Mouse (Mus musculus) heart, adult 2 months (tissue): ENCODE data around the gene Ptger2. TPM values are rescaled to one million over a fixed set of nuclear protein-coding genes. Genes with fewer than 3 reads are reported as not detected.

Experiments used
- DNase-seq, 2 experiments: peaks; one replicate each; pipeline ENCODE4 v3.0.0; 2021
- H3K27ac ChIP-seq: fragments of 200-600 bp; 2 replicates; pipeline ENCODE4 v1.8.1; 2022
- H3K27me3 ChIP-seq: fragments of 200-500 bp; 2 replicates; pipeline ENCODE4 v1.6.1; 2012; ENCODE audit warnings: mild to moderate bottlenecking, low read length, inconsistent platforms, mixed read lengths; ENCODE audit not compliant: control insufficient read depth, insufficient read depth
- H3K36me3 ChIP-seq: fragments of 200-500 bp; 2 replicates; pipeline ENCODE4 v1.6.1; 2012; ENCODE audit warnings: low read length, inconsistent platforms; ENCODE audit not compliant: control insufficient read depth, insufficient read depth
- H3K4me1 ChIP-seq: fragments of 200-500 bp; 2 replicates; pipeline ENCODE4 v1.6.1; 2011; ENCODE audit warnings: low read length; ENCODE audit not compliant: control insufficient read depth, insufficient read depth
- H3K4me3 ChIP-seq: fragments of 200-600 bp; 2 replicates; pipeline ENCODE4 v1.8.1; 2022
- H3K79me2 ChIP-seq: fragments of 200-500 bp; replicated peaks from 2 replicates; pipeline ENCODE4 v1.6.1; 2012; ENCODE audit warnings: mild to moderate bottlenecking, inconsistent platforms, low read length, moderate library complexity, mixed read lengths; ENCODE audit not compliant: control insufficient read depth, insufficient read depth
- H3K9ac ChIP-seq: fragments of 200-500 bp; 2 replicates; pipeline ENCODE4 v1.6.1; 2012; ENCODE audit warnings: low read depth, mild to moderate bottlenecking, control low read depth, inconsistent platforms, low read length, mixed read lengths
- CTCF ChIP-seq: fragments of 200-600 bp; IDR thresholded peaks from 2 replicates; pipeline ENCODE4 v1.8.1; 2022; ENCODE audit warnings: antibody characterized with exemption, mild to moderate bottlenecking, moderate library complexity
- EP300 ChIP-seq: fragments of 200-500 bp; IDR thresholded peaks from 2 replicates; pipeline ENCODE4 v1.6.1; 2011; ENCODE audit warnings: low read depth, low read length, control low read depth; ENCODE audit not compliant: insufficient read depth
- POLR2A ChIP-seq: fragments of 200-500 bp; IDR thresholded peaks from 2 replicates; pipeline ENCODE4 v1.6.1; 2011; ENCODE audit warnings: mild to moderate bottlenecking, low read depth, low read length, control low read depth; ENCODE audit not compliant: insufficient read depth
- WGBS: fragments of 180-500 bp; shearing (Covaris S2); methylation state at CpG from one replicate; pipeline ENCODE4 v1.1.7; 2018; 5-methylcytosine and 5-hydroxymethylcytosine counted together
- intact Hi-C: fragments of 180-260 bp; cut with DNase I; formaldehyde crosslinking; loops from one replicate; pipeline ENCODE4 v1.15.1; 2025
- polyA plus RNA-seq: library from polyadenylated mRNA; depleted of rRNA; stranded (reverse); fragments of >200 nt; gene quantifications from 2 replicates; pipeline ENCODE4 v1.2.3, GENCODE M21; 2012
- total RNA-seq, 2 experiments: library from RNA; stranded (reverse); gene quantifications; 2 replicates each; pipeline ENCODE4 v1.2.3; 2021

The Ptger2 gene
- total and polyA plus RNA-seq, 3 experiments: 0.13 to 0.51 (median 0.20) TPM

DNA sequence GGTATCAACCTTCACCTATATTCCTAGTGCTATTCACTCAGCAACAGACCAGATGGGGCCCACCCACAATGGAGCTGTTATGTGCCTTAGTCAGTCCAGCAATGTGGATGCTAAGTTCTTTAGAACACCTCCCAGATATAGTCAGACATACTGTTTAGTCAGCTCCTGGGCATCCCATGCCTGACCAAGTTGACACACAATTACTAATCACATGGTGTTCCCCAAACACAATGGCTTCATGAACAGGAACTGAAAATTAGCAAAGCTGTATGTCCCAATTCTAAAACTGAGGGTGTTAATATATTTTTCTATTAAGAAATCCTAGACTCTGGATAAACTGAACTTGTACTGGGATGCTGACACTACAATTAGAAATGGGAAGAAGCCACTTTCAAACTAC is 1.7 kb upstream of the Ptger2 start:
- no peaks in the 10 kb centered on the region for H3K79me2 ChIP-seq
- no peak for DNase-seq
- intact Hi-C loops: no loop called here
- no peak overlapping the region for H3K9ac ChIP-seq
- TF ChIP-seq EP300 (no peak), POLR2A (no peak), CTCF (no peak)
- no peaks in the 10 kb centered on the region for H3K36me3 ChIP-seq
- no peaks in the 10 kb centered on the region for H3K4me1 ChIP-seq
- H3K27me3 ChIP-seq: peaks cover 9% of the 10 kb centered on the region; the same call in 1 of the 2 replicates
- no peak overlapping the region for H3K4me3 ChIP-seq
- no peak overlapping the region for H3K27ac ChIP-seq

GRCm38 (mm10) chr14:44988456-44989016 is 541 bp downstream of the Ptger2 start:
- H3K9ac ChIP-seq: peak overlapping the region; percentile 47
- no peaks in the 10 kb centered on the region for H3K36me3 ChIP-seq
- no peak for TF ChIP-seq POLR2A
- no peak for TF ChIP-seq EP300
- no peak for TF ChIP-seq CTCF
- H3K4me1 ChIP-seq: no peaks in the 10 kb centered on the region
- DNase-seq: peak; percentile 21 to 49
- peak overlapping the region; percentile 47 for H3K4me3 ChIP-seq
- peak overlapping the region; percentile 15; the same call in 1 of the 2 replicates for H3K27ac ChIP-seq
- H3K27me3 ChIP-seq: peaks cover 9% of the 10 kb centered on the region; the same call in 1 of the 2 replicates
- intact Hi-C loops: loop anchor here (1.0 kb wide), 1 partner anchor 155 kb away; no protein-coding TSS in a partner anchor
- WGBS: 7% methylated on average over 14 of the region's 14 CpGs
- no peaks in the 10 kb centered on the region for H3K79me2 ChIP-seq

DNA sequence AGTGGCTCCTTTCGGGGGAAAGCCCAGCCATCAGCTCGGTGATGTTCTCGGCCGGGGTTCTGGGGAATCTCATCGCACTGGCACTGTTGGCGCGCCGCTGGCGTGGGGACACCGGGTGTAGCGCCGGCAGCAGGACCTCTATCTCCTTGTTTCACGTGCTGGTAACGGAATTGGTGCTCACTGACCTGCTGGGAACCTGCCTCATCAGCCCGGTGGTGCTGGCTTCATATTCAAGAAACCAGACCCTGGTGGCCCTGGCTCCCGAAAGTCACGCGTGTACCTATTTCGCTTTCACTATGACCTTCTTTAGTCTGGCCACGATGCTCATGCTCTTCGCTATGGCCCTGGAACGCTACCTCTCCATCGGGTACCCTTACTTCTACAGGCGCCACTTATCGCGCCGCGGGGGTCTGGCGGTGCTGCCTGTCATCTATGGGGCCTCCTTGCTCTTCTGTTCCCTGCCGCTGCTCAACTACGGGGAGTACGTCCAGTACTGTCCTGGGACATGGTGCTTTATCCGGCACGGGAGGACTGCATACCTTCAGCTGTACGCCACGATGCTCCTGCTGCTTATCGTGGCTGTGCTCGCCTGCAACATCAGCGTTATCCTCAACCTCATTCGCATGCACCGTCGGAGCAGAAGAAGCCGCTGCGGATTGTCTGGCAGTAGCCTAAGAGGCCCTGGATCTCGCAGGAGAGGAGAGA is 1.2 kb downstream of the Ptger2 start:
- TF ChIP-seq POLR2A (no peak), CTCF (no peak), EP300 (no peak)
- Histone ChIP-seq H3K4me3 (peak overlapping the region; percentile 47), H3K36me3 (no peaks in the 10 kb centered on the region), H3K27ac (no peak overlapping the region; the same call in 1 of the 2 replicates), H3K4me1 (no peaks in the 10 kb centered on the region), H3K9ac (peak overlapping the region; percentile 46), H3K27me3 (peaks cover 9% of the 10 kb centered on the region; the same call in 1 of the 2 replicates), H3K79me2 (no peaks in the 10 kb centered on the region)
- DNase-seq: peak; percentile 13 to 38
- WGBS: 2% methylated on average over 45 of the region's 45 CpGs
- intact Hi-C loops: loop anchor here (1.0 kb wide), 1 partner anchor 156 kb away; no protein-coding TSS in a partner anchor

GRCm38 (mm10) chr14:44989751-44990150 is 1.8 kb downstream of the Ptger2 start:
- no peaks in the 10 kb centered on the region for H3K79me2 ChIP-seq
- no peak overlapping the region for H3K4me3 ChIP-seq
- peaks cover 9% of the 10 kb centered on the region; the same call in 1 of the 2 replicates for H3K27me3 ChIP-seq
- no peak overlapping the region for H3K9ac ChIP-seq
- no peak for TF ChIP-seq POLR2A
- TF ChIP-seq EP300: no peak
- no peak for TF ChIP-seq CTCF
- intact Hi-C loops: loop anchor here (1.0 kb wide), 1 partner anchor 156 kb away; no protein-coding TSS in a partner anchor
- no peaks in the 10 kb centered on the region for H3K4me1 ChIP-seq
- 54% methylated on average over 4 of the region's 4 CpGs for WGBS
- no peaks in the 10 kb centered on the region for H3K36me3 ChIP-seq
- H3K27ac ChIP-seq: no peak overlapping the region
- no peak for DNase-seq

GRCm38 (mm10) chr14:44994337-44994736 is 6.3 kb downstream of the Ptger2 start:
- Histone ChIP-seq H3K27ac (no peak overlapping the region), H3K4me1 (no peaks in the 10 kb centered on the region), H3K36me3 (no peaks in the 10 kb centered on the region), H3K4me3 (no peak overlapping the region), H3K27me3 (peaks cover 2% of the 10 kb centered on the region; the same call in 1 of the 2 replicates), H3K9ac (no peak overlapping the region), H3K79me2 (no peaks in the 10 kb centered on the region)
- DNase-seq: no peak
- TF ChIP-seq CTCF (no peak), POLR2A (no peak), EP300 (no peak)
- intact Hi-C loops: no loop called here

DNA sequence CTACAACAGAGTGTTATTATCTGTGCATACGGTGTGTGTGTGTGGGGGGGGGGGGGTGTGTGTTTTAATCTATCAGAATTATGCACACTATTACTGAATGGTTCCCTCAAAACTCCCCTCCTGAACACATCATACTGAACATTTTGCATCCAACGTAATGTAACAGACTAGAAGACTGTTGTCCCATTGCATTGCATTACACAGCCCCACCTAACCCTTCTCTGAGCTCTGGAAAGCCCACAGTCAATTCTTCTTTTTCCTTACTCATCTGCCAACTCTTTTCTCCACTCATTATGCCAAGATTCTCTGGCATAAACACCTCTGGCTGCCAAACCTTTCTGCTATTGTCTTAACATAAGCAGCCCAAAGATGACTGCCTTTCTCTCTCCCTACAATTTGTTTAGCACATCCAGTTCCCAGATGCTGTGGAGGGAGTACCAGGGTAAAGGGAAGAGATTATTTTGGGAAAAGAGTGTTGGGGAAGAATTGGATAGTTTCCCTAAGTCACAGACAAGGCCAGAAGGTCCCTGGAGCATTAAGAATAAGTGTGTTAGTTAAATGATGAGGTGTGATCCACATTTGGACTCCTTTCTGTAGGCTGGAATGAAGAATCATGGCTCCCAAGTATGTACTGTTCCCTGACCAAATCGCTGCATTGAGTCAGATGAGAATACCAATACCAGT is 12.2 kb downstream of the Ptger2 start:
- intact Hi-C loops: no loop called here
- no peaks in the 10 kb centered on the region for H3K79me2 ChIP-seq
- H3K27me3 ChIP-seq: no peaks in the 10 kb centered on the region
- no peaks in the 10 kb centered on the region for H3K36me3 ChIP-seq
- no peak for DNase-seq
- H3K9ac ChIP-seq: no peak overlapping the region
- H3K27ac ChIP-seq: no peak overlapping the region
- WGBS: 71% methylated on average over 3 of the region's 3 CpGs
- TF ChIP-seq EP300 (no peak), CTCF (no peak), POLR2A (no peak)
- H3K4me1 ChIP-seq: no peaks in the 10 kb centered on the region
- no peak overlapping the region for H3K4me3 ChIP-seq
